Mouse (Mus musculus) spleen, adult 2 months (tissue): ENCODE data around the gene Gnb5.

Experiments used
- CTCF ChIP-seq: fragments of 200-500 bp; IDR thresholded peaks from 2 replicates; pipeline ENCODE4 v1.5.1; 2011; ENCODE audit warnings: mild to moderate bottlenecking, inconsistent platforms; ENCODE audit not compliant: insufficient read depth, insufficient read length, insufficient replicate concordance; ENCODE audit errors: extremely low read depth
- POLR2A ChIP-seq: fragments of 200-500 bp; IDR thresholded peaks from 2 replicates; pipeline ENCODE4 v1.6.1; 2011; ENCODE audit warnings: low read depth, low read length, inconsistent platforms

DNA sequence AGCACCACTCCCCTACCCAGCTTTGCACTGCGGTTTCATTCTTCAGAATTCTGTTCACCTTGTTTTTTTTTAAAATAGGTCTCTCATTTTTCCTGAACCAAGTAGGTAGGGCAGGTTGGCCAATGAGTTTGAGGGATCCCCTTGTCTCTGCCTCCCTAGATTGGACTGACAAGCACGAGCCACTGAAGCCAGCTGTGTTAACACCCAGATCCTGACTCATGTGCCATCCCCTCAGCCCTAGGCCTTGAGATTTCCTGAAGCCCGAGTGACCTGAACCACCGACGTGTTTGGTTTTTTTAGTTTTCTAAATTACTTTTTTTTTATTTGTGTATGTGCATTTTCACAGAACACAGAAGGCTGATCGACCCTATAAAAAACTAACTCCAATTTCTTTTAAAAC lies 10.7 kb downstream of the Gnb5 start:
- no peak for TF ChIP-seq POLR2A
- no peak for TF ChIP-seq CTCF
